Mouse (Mus musculus) mouse trophoblast stem cell (cell line): Measurements from ENCODE around the gene Ppp1r36.
"Not testable (repeated sequence)": the region's sequence is repeated elsewhere in the genome, so short reads cannot be mapped to it uniquely, and the experiment has no call there.

Source experiments
- in situ Hi-C, 2 experiments: fragments of 300-500 bp; cut with MseI, MboI; formaldehyde crosslinking; loops; 2 replicates in 1 of 2; 3 replicates in 1 of 2; pipeline ENCODE4 v1.15.1; 2025

The Ppp1r36 gene

DNA sequence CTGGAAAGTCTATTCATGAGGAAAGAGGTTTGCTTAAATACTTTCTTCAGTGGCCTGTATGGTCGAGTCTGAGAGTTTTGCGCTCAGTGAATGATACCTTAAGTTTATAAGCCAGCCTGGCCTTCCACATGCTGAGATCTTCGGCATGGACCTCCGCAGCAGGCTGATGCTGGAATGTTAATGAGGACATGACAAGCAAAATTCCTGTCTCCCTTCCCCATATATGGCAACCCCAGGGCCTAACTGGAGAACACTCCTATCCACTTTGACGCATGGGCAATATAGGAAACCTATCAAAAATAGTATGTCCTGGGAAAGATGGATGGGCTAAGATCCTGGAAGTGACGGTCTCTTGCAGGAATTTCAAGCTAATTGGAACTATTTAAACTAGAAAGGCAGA lies 30.8 kb downstream of the Ppp1r36 start:
- in situ Hi-C loops, result no loop called here

DNA sequence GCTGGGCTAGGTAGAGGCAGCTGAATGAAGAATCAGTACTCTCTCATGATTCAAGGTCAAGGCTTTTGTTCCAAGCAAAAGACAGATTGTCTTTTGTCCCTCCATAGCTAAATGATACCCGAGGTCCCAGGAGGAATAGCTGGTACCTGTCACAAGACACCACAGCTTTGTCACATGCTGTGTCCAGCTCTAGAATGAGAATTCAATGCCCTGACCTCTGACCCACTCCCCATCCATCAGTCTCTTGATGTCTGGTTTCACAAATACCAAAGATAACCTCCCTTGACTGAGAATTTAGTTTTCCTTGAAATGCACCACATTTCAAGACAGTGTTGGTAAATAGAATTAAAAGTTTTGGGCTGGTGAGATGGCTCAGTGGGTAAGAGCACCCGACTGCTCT lies 34.9 kb downstream of the Ppp1r36 start:
- in situ Hi-C loops, result no loop called here

DNA sequence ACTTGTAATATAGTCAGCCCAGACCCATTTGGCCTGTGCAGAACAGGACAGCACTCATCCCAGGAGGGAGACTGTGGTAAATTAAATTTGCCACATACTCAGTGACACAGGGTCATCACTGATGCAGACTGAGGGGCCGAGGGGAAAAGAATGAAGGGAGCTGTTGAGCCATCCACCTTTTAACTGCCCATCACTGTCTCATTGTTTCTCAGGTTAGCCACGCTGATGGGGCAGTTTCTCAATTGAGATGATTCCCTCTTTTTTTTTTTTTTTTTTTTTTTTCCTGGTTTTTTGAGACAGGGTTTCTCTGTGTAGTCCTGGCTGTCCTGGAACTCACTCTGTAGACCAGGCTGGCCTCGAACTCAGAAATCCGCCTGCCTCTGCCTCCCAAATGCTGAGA lies 41.1 kb downstream of the Ppp1r36 start:
- in situ Hi-C loops, result not testable (repeated sequence)

DNA sequence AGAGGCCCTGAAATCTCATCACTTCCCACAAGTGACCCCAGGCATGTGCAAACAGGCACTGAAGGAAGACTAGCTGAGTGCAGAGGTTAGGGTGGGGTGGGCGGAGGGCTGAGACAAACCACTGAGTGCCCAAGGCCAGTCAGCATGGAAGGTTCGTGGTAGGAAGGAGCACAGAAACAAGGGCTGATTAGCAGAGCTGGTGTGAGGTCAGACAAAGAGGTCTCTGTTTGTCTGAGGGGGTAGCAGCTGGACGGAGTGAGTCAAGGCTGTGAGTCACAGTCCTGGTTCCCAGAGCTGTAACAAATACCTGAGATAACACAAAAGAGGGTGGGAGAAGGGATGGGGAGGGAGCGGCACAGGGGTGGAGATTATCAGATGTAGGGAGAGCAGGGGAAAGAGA lies 41.7 kb downstream of the Ppp1r36 start:
- in situ Hi-C loops, result no loop called here

DNA sequence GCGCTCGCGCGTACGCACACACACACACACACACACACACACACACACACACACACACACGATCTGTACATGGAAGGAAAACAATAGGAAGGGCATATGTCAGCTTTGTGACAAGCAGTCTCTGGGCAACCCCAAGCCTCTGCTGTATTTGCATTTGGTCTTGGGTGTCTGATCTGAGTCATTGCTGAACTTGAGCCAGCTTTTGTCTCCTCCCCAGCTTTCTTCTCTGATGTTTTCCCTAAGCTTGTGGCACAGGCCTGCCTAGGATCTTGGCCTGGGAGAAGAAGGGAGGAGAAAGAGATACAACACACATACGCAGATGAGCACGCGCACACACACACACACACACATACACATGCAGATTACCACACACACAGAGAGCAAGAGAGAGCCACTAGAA lies 46.1 kb downstream of the Ppp1r36 start:
- in situ Hi-C loops, result no loop called here

DNA sequence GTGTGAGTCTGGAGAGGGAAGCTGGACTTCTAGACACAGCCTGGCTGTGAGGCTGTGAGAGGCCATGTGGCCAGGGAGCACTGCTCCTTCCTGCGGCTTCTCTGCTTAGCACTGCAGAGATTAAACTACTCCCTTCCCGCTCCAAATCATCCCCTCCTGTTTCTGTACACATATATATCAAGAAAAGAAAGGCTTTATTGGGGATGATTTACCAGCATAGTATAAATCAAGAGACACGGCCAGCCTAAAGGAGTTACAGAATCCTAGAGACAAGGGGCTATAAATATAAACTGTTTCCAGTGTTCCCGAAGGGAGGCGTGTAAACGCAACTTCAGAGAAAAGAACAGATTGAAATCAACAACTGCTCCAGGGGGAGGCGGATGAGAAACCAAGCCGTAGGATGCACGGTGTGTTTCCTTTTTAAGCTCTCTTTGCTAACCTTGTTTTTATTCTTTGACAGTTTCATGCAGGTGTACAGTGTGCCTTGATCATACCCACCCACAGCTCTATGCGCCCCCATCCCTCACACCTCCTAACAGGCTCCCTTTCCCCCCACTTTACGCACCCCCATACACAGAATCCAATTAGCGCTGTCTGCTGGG lies 47.4 kb downstream of the Ppp1r36 start:
- in situ Hi-C loops, result no loop called here

DNA sequence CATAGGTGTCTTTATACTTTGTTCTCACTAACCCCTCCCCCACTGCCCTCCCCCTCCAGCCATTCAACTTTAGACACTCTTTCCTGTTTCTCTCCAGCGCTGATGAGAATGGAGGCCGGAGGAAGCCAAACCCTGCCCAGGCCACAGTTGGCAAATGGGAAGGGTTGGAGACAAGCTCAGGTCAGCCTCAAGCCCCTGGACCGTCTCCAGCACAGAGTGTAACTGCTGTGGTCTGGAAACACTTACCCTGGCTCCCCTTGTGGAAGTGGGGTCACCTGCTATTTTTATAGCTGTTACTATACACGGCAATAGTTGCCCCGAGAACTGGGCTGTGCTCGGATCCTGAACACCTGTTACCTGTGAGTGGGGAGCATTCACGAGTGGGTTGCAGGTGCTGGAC lies 49.3 kb downstream of the Ppp1r36 start:
- in situ Hi-C loops, result no loop called here

GRCm38 (mm10) chr12:76467256-76467655 lies 49.9 kb downstream of the Ppp1r36 start:
- in situ Hi-C loops, result no loop called here

DNA sequence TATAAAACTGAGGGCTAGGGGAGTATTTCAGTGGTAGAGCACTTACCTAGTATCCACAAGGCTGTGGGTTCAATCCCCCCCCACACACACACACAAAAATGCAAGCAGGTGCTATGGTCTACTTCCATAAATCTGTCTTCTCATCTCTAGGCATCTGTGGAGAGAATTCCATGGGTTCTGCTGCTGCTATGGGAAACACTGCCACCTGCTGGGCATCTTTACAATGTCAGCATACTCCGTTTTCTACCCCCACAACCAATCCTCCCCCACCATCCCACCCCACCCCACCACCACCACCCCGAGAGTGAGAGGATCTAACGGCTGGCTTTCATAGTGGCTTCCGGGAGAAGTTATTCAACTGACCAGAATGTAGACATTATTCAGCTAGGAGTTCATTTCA lies 54.7 kb downstream of the Ppp1r36 start:
- in situ Hi-C loops, result no loop called here

DNA sequence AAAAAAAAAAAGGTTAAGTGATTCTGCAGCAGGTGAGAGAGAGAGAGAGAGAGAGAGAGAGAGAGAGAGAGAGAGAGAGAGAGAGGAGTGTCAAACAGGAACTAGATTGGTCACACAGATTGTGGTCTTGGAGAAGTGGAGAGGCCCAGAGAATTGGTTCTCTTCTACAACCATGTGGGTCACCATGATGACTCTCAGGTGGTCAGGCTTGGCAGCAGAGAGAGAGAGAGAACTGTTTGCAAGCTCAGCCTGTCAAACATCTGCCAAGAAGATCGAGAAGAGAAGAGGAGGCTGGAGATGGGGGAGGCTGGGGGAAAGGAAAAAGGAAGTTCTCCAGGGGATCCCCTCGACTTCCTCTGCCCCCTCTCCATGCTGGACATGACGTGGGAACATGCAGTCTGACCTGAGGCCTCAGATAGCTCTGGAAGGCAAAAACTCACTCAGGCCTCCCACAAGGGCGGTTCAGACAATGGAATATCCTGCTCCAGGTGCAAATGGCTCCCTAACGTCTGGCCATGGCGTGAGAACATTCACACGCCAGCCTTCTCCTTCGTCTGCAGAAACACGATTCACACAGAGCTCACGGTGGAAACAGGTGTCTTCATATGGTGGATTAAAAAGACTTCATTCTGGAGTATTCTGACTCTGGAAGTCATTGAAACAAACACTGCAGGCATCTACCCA lies 56.4 kb downstream of the Ppp1r36 start:
- in situ Hi-C loops, result no loop called here

DNA sequence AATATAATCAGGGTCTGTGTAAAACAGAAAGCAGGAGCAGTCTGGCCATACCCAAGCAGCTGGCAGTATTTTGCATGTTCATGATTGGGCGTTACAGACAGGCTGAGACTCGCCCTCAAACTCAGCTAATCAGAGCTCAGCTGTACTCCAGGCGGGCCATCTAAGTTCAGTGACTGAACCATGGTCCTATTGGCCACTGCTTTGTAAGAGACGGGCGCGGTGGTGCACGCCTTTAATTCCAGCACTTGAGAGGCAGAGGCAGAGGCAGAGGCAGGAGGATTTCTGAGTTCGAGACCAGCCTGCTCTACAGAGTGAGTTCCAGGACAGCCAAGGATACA lies 56.9 kb downstream of the Ppp1r36 start:
- in situ Hi-C loops, result no loop called here

DNA sequence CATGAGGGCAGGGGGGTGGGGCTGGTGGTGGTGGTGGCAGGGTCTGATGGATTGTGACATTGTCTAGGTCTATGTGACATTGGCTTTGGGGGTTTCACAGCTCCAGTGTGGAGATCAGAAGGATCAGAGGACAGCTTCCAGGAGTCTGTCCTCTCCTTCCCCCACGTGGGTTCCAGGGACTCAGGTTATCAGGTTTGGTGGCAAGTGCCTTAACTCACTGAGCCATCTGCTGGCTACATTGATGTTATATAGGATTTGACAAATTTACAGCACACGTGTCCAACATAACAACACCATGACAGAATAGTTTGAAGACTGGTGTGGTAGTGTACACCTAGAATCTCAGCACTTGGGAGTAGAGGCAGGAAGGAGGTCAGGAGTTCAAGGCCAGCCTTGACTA lies 57.5 kb downstream of the Ppp1r36 start:
- in situ Hi-C loops, result no loop called here

DNA sequence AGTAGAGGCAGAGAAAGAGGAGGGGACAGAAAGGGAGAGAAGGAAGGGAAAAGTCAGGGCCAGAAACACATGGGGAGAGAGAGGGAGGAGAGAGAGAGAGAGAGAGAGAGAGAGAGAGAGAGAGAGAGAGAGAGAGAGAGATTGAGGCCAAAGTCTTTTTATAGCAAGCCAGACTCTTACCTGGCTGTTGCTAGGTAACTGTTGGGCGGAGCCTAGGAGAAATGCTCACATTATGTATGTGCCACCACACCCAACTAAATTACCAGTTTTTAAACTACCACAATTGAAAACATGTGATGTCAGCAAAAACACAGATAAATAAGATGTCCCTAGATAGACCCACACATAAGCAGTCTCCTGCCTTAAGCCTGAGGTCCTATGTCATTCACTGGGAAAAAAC lies 58.8 kb downstream of the Ppp1r36 start:
- in situ Hi-C loops, result no loop called here

DNA sequence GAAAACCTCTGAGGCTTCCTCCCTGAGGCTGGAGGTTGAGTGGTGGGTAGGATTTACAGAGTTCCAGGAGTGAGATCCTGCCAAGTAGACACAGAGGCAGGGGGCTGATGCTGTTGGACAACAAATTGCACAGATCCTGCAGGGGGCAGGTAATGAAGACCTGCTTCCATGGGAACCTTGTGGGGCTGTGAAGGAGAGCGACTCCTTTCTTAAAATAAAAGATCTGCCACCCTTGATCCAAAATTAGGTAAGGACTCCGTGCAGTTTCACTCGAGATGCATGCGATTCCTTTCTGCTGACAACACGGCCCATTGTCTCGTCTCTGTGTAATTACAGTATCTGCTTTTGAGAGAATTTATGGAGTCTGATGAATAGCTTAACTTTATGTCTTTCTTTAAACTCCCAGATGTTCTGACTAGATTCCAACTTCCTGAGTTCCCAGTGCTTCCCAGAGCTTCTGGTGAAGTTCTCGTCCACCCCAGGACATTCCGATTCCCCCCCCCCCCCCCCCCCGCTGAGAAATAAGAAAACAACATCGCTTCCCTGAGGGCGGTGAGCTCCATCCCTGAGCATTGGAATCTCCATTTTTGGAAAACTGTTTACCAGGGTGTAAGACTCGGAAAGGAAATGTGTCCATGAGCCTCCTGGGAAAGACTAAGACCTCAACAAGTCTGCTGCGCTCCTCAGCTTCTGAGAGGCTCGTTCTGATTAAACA lies 61.1 kb downstream of the Ppp1r36 start:
- in situ Hi-C loops, result no loop called here

- in situ Hi-C loops, result no loop called here
Observed at GRCm38 (mm10) chr12:76479174-76479573, 61.8 kb downstream of the Ppp1r36 start.

DNA sequence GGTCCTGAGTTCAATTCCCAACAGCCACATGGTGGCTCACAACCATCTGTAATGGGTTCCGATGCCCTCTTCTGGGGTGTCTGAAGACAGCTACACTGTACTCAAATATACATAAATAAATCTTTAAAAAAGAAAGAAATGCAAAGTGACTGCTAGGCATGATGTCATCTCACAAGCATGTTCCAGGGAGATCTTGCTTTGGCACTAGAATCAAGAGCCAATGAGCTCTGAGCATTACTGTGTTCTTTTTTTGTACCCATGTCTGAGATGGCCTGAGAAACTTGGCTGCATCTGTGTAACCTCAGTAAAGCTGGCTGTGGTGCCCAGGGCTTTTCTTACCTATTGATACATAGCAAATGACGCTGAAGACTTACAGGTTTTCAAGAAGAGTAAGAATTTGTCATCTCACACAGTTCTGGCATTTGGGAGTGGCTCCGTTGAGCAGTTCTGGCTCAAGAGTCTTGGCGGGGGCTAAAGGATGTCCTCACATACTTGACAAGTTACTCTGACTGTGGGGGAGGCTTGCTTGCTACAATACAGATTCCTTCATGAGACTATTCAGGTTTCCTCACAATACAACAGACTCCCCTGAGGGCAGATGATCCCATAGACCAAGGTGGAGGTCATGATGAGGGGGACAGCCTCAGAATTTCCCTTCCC lies 62.6 kb downstream of the Ppp1r36 start:
- in situ Hi-C loops, result no loop called here

DNA sequence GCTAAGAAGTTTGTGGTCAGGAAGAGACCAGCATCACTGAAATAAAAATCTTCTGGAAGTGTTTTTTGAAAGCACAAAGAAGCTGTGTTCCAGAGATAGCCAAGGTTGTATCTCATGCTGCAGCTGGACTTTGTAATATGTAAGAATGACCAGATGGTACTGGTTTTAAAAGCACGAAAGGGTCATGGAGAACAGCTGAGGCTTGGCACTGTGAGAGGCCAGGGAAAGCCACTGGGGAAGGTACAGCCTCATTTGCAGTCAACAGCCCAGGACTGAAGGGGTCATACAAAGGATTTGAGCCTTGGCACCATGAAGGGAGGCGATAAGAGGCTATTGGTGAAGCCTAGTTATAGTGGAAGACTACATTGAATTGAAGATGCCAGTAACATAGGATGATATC lies 65.1 kb downstream of the Ppp1r36 start:
- in situ Hi-C loops, result no loop called here

DNA sequence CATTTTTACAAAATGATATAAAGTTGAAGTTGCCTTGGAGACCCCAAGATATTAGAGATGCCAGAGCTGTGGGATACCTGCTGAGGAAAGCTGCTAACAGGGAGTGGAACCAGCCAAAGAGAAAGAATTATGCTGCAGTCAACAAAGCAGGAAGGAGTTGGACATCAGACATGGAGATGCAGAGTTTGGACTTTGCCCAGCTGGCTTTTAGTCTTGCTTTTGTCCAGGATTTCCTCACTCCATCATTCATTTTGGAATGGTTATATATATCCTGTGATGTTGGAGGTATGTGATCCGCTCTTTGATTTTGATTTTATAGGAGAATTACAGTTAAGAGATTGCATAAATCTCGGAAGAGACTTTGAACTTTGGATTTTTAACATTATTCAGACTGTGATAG lies 65.6 kb downstream of the Ppp1r36 start:
- in situ Hi-C loops, result no loop called here

DNA sequence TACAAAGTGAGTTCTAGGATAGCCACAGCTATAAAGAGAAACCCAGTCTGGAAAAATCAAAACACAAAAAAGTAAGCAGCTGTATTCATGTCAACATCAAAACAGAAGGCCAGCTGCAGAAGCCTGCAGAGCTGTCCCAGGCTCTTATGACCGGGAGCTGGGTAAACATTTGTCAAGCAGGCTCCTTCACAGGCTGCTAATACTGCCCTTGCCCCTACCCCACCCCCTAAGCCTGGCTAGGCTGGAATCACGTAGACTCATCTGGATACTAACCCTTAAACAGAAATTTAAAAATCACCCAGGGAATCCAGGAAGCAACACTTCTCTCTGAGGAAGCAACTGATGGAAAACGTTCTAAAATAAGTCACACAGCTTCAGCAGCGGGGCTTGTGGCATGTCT lies 67.5 kb downstream of the Ppp1r36 start:
- in situ Hi-C loops, result no loop called here

DNA sequence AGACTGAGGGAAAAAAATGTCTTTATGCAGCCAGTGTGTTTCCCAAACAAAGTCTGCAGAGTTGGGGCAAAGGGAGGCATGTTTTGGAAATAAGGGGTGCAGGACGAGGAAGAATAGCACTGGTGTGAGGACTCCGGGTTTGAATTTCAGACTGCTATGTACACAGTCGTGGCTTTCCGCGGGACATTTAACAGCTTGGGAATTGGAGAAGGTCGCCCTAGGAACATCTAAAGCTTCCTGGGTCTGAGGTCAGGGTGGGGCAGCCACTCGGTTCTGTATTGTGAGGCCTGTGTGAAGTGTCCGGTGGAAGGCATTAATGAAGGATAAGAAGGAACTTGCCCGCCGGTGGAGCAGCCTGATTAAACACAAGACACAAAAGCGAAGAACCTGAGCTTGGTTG lies 68.0 kb downstream of the Ppp1r36 start:
- in situ Hi-C loops, result no loop called here

GRCm38 (mm10) chr12:76486943-76487342 lies 69.6 kb downstream of the Ppp1r36 start:
- in situ Hi-C loops, result no loop called here
